Mouse (Mus musculus) heart, embryonic 13.5 days (tissue): ENCODE results near the gene Gm28551. TPM values are rescaled to one million over a fixed set of nuclear protein-coding genes. Genes with fewer than 3 reads are reported as not detected.

Source experiments
- polyA plus RNA-seq: library from polyadenylated mRNA; unstranded; fragments of >200 nt; fragmentation: Nextera tagmentation; extraction: Ambion mirVana; gene quantifications from 2 replicates; pipeline ENCODE4 v1.2.1, GENCODE M21; 2015

The Gm28551 gene
- polyA plus RNA-seq, 1 experiment from 2014 or later: 0.56 TPM

Other genes starting within 250 kb of the Gm28551 start
- not detected in 2 replicates for gene 1700019A02Rik, start 165.0 kb downstream of the Gm28551 start, polyA plus RNA-seq
- 9.0 and 10.2 TPM in 2 replicates for gene Pms1, start 55.6 kb downstream of the Gm28551 start, polyA plus RNA-seq
- gene Ormdl1, start 55.6 kb downstream of the Gm28551 start, polyA plus RNA-seq: 33.7 and 38.4 TPM in 2 replicates
- gene Gm28778, start 55.6 kb downstream of the Gm28551 start, polyA plus RNA-seq: not detected in 2 replicates
- 24.6 and 26.6 TPM in 2 replicates for gene Osgepl1, start 39.0 kb downstream of the Gm28551 start, polyA plus RNA-seq
- not detected in 2 replicates for gene Asdurf, start within 50 bp of the Gm28551 start, polyA plus RNA-seq
- 60.0 and 66.2 TPM in 2 replicates for gene Asnsd1, start 85 bp upstream of the Gm28551 start, polyA plus RNA-seq